Mouse (Mus musculus) right cerebral cortex, adult 18-20 months (tissue): ENCODE measurements around the gene Olfr263.

Source experiments
- DNase-seq: peaks from one replicate; pipeline ENCODE4 v3.0.0; 2022; ENCODE audit warnings: mixed read lengths

Olfr263 gene

GRCm38 (mm10) chr13:21170431-21171155 lies 41.2 kb downstream of the Olfr263 start:
- DNase-seq, result no peak

- DNase-seq, result no peak
Measured at GRCm38 (mm10) chr13:21171156-21171530, 41.7 kb downstream of the Olfr263 start.

- peak; percentile 59 for DNase-seq
Measured at GRCm38 (mm10) chr13:21171600-21172150, 42.2 kb downstream of the Olfr263 start.

GRCm38 (mm10) chr13:21172241-21173027 lies 43.0 kb downstream of the Olfr263 start:
- peak; percentile 74 for DNase-seq

GRCm38 (mm10) chr13:21173072-21173471 lies 43.6 kb downstream of the Olfr263 start:
- peak; percentile 82 for DNase-seq

GRCm38 (mm10) chr13:21176733-21177132 lies 47.3 kb downstream of the Olfr263 start:
- no peak for DNase-seq

GRCm38 (mm10) chr13:21177657-21178056 lies 48.2 kb downstream of the Olfr263 start:
- no peak for DNase-seq

- DNase-seq, result no peak
Measured at GRCm38 (mm10) chr13:21178364-21178763, 48.9 kb downstream of the Olfr263 start.

- DNase-seq, result no peak
Measured at GRCm38 (mm10) chr13:21179367-21179723, 49.9 kb downstream of the Olfr263 start, which contains the start of gene Trim27. Trim27 (plus strand) TSS chr13:21179445.

- DNase-seq, result peak; percentile 90
Measured at GRCm38 (mm10) chr13:21179724-21180550, 50.5 kb downstream of the Olfr263 start.

GRCm38 (mm10) chr13:21180551-21181530 lies 51.4 kb downstream of the Olfr263 start:
- peak; percentile 40 for DNase-seq

- no peak for DNase-seq
Measured at GRCm38 (mm10) chr13:21181996-21182395, 52.6 kb downstream of the Olfr263 start.

GRCm38 (mm10) chr13:21183066-21183465 lies 53.6 kb downstream of the Olfr263 start:
- DNase-seq, result no peak

GRCm38 (mm10) chr13:21183661-21184060 lies 54.2 kb downstream of the Olfr263 start:
- no peak for DNase-seq

- DNase-seq, result no peak
Measured at GRCm38 (mm10) chr13:21185521-21185920, 56.1 kb downstream of the Olfr263 start.
